Mouse (Mus musculus): ENCODE measurements around the gene Susd6.

Susd6 gene

GRCm38 (mm10) chr12:80838271-80838670 is 48.0 kb downstream of the Susd6 start:
- DNase-seq (ENCODE audit: low read depth, low spot score): no peak

DNA sequence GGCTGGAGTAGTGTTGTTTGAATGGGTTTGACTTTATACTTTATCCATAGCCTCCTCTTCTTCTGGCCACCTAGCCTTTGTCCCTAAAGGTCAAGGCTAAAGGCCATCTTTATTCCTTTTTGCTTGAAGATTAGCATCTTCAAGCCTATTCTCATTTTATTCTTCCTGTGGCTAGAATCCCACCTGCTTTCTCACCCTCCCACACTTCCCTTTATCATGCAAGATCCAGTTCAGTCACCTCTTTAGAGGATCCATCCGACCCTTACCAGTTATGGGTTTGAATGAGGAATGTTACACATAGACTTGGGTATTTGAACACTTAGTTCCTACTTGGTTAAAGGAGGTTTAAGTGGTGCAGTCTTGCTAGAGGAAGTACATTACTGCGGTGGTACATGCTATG is 48.5 kb downstream of the Susd6 start:
- DNase-seq (ENCODE audit: low read depth, low spot score): no peak

DNA sequence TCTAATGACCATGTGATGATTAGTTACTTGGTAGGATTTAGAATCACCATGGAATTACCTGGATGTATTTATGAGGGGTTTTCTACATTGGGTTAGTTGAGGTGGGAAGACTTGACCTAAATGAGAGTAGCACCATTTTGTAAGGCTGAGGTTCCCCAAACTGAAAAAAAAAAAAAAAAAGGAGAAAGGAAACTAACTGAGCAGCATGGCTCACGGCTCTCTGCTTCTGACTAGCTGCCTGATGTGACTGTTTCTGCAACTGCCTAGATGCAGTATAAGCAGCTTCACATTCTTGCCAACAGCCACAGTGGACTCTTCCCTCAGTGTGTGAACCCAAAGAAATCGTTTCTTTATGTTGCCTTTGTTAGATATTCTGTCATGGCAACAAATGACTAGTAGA is 49.3 kb downstream of the Susd6 start:
- DNase-seq (ENCODE audit: low read depth, low spot score): no peak

- DNase-seq (ENCODE audit: low read depth, low spot score): no peak
Measured at GRCm38 (mm10) chr12:80841618-80842017, 51.3 kb downstream of the Susd6 start.

DNA sequence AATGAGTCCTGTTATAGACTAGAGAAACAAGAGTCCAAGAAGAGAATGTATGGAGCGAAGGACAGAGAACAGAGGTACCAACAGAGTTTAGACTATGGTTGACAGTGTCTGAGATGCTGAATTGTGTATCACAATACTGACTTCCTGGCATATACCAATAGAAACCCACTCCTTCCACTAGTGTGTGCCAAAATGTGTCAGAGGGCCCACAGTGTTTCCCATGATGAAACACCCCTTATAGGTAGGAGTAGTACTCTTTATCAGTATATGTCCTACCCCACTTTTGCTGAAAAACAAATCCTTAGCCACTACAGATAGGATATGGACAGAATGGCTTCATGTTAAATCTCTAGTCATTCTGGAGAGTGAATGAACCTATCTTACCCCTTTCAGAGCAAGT is 52.3 kb downstream of the Susd6 start:
- DNase-seq (ENCODE audit: low read depth, low spot score): no peak

GRCm38 (mm10) chr12:80843236-80843635 is 52.9 kb downstream of the Susd6 start:
- no peak for DNase-seq (ENCODE audit: low read depth, low spot score)

DNA sequence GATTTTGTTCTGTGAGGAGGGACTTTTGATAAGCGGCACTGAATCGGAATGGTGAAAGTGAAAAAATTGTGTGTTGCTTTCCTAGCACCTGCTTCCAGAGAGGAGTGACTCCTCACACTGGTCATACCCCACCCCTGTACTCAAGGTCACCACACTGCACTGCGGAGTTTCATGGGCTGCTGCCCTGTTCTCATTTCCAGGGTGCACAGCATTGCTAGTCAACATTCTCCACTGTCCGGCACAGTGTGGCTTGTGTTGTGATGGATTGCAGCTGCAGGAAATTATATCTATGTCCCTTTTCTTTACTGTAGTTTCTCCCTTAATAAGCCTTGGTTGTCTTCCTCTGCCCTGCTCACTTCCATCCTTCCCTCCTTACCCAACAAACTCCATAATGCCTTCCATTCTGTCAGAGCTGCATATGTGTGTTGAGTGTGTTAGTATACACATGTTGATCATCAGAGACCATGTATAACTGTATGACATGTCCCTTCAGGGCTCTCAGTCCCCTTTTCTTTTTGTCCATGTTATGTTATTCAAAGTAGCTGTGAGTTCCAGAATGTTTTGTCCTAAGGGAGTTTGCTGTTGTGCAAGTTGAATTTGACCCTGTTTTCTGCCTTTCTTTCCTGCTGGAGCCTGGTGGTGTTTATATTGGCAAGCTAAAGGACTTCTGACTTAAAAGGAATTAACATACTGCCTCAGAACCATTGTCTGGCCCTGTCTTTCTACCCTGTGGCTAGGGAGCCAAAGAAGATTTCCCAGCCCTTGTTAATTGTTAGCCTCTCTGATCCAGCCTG is 53.5 kb downstream of the Susd6 start:
- DNase-seq (ENCODE audit: low read depth, low spot score): no peak

- no peak for DNase-seq (ENCODE audit: low read depth, low spot score)
Measured at GRCm38 (mm10) chr12:80845901-80846300, 55.6 kb downstream of the Susd6 start.

DNA sequence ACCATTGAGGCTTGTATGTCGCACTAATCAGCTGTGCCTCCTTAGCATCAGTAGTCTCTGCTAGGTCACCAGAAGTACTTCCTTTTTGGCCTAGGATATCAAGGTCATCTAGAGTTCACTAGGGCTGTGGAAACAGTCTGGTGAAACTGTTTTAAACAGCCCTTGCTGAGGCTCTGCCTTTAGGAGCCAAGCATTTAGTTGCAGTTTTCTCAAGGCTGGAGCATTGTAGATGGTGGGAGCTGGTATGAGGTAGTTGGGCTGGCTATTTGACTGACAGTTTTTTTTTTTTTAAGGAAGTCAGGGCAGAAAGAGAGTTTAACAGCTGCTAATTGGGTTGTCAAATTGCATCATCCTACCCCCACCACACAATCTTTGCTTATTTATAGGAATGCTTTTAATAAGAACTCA is 56.6 kb downstream of the Susd6 start:
- no peak for DNase-seq (ENCODE audit: low read depth, low spot score)

GRCm38 (mm10) chr12:80852001-80852400 is 61.7 kb downstream of the Susd6 start:
- no peak for DNase-seq (ENCODE audit: low read depth, low spot score)

DNA sequence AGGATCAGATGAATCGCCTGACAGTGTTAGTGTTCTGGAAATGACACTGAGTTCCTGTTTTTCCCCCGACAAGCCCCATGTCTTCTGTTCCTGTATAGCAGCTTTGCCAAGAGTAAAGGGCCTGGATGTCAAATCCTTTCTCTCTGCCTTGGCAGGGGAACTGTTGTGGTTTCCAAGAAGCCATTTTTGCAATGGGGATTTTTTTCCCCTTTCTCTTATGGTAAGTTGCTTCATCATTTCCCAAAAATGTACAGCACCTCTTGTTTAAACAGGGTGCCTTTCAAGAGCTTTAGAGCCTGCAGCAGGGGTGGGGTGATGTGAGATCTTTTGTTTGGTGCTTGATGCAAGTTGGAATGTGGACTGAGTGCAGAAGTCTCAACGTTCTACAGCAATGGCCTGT is 63.4 kb downstream of the Susd6 start:
- no peak for DNase-seq (ENCODE audit: low read depth, low spot score)

DNA sequence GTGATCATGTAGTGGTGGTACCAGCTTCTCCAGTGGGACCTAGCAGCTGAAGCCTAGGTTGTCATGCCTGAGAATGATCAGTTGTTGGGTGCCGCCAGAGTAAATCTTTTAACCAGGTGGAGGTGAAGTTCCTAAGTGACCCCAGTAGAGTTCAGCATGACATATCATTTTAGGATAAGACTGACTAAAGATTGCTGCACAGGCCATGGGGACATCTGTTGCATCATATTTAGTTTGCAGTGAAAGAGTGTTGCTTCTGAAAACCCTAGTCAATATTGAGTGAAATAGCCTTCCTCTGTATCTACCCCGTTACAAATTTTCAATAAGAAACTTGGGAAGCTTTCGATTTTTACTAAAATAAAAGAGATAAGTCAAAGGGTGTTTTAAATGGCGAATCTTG is 64.4 kb downstream of the Susd6 start:
- DNase-seq (ENCODE audit: low read depth, low spot score): no peak

DNA sequence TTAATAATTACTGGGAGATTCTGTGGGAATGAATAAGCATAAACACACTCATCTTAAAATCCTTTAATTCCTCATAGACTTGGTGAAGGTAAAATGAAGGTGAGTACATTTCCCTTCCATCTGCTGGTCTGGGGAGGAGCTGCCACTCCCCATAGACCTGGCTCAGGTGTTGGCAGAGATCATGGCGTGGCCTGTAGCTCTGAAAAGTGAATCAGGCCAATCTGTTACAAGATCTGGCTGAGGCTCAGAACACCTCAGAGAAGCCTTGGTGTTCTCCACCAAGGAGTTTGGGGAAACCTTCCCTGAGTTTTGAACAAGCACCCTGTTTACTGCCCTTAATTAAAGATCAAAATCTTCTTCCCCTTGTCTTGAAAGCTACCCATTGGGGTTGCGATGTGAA is 64.8 kb downstream of the Susd6 start:
- DNase-seq (ENCODE audit: low read depth, low spot score): no peak

DNA sequence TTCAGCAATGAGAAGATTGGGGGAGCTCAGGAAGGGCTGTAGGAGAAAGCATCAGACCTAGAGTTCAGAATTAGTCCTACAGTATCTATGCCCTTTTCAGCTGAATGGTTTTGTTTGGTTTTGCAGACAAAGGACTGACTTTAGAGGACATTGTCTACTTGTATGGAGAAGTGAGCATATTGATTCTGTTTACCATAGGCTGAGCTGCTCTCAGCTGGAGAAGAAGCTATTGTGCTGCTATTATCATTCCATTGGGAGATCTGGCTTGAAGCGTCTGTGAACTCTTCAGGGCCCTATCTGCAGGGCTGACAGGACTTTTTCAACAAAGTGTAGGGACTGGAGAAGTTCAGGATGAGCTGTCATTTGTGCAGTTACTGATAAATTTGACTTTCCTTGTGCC is 65.3 kb downstream of the Susd6 start:
- no peak for DNase-seq (ENCODE audit: low read depth, low spot score)

GRCm38 (mm10) chr12:80857636-80858293 is 67.5 kb downstream of the Susd6 start:
- DNase-seq (ENCODE audit: low read depth, low spot score): no peak

GRCm38 (mm10) chr12:80858307-80858706 is 68.0 kb downstream of the Susd6 start:
- DNase-seq (ENCODE audit: low read depth, low spot score): no peak

DNA sequence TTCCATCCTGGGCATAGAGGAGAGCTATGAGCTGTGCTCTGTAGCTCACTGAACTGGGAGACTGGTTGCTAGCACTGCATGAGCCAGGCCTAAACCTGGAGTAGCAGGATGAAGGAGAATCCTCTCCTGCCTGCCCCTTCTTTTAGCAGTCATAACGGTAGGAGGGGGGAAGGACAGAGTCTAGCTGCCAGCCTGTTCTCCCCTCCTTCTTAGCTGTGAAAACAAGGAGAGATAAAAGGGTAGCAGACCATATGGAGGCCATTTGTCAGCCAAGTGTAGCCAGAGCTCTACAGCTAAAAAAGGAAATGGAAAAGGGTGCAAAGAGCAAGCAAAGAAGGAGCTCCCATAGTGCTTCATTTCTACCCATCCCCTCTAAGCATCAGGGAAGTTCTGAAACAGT is 71.6 kb downstream of the Susd6 start:
- DNase-seq (ENCODE audit: low read depth, low spot score): no peak

- no peak for DNase-seq (ENCODE audit: low read depth, low spot score)
Measured at GRCm38 (mm10) chr12:80863370-80863769, 73.1 kb downstream of the Susd6 start.

GRCm38 (mm10) chr12:80865175-80865574 is 74.9 kb downstream of the Susd6 start:
- no peak for DNase-seq (ENCODE audit: low read depth, low spot score)

- no peak for DNase-seq (ENCODE audit: low read depth, low spot score)
Measured at GRCm38 (mm10) chr12:80866023-80866422, 75.7 kb downstream of the Susd6 start.

- DNase-seq (ENCODE audit: low read depth, low spot score): no peak
Measured at GRCm38 (mm10) chr12:80867083-80867482, 76.8 kb downstream of the Susd6 start.

DNA sequence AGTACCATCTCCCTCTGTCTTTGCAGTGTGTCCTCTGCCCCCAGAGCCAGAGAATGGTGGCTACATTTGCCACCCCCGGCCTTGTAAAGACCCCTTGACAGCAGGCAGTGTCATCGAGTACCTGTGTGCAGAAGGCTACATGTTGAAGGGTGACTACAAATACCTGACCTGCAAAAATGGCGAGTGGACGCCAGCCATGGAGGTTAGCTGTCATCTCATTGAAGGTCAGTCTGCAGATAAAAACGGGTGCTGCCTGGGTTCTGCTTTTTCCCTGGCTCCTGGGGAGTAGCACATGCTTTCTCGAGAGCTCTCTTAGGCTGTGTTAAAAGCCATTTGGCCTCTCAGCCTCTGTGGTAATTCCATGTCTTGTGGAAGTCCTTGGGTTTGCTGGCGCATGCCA is 78.1 kb downstream of the Susd6 start:
- DNase-seq (ENCODE audit: low read depth, low spot score): no peak

Data from c-Kit-negative CD71-positive TER-119-positive erythroid progenitor cells, embryonic 14.5 days (primary cell).